Mouse (Mus musculus): ENCODE data around the gene Rrm2. TPM values are rescaled to one million over a fixed set of nuclear protein-coding genes. Genes with fewer than 3 reads are reported as not detected.

Gene Rrm2
- total RNA-seq (2012; rRNA removed) (81.2 and 88.2 TPM in 2 replicates), polyA plus RNA-seq (2012; ENCODE audit: insufficient read depth in 1 of 2, insufficient read length in 2 of 2, low read depth in 1 of 2, low replicate concordance in 2 of 2, missing spikeins in 1 of 2) (100 to 1,000 TPM; 127 to 158 TPM)

- Histone ChIP-seq H3K9me3 (replicated peaks; ENCODE audit: insufficient read depth, low read length) (no peaks in the 10 kb centered on the region), H3K79me2 (ENCODE audit: control insufficient read depth, insufficient read depth, low read length, poor library complexity) (peaks cover 32% of the 10 kb centered on the region), H3K27me3 (ENCODE audit: control insufficient read depth in 1 of 2, insufficient read depth in 2 of 2, low read length in 2 of 2) (no peaks in the 10 kb centered on the region), H3K4me3 (ENCODE audit: control insufficient read depth in 1 of 2, insufficient read depth in 1 of 2, low read depth in 2 of 2, low read length in 2 of 2) (peak within 1 kb of the TSS; percentile 57 to 94), H3K27ac (ENCODE audit: control insufficient read depth, low read depth, low read length) (peak within 1 kb of the TSS; percentile 87), H3K4me1 (ENCODE audit: control insufficient read depth in 1 of 2, insufficient read depth in 2 of 2, low read length in 2 of 2) (peaks cover 3 to 22% of the 10 kb centered on the region in 2 experiments), H3K9ac (ENCODE audit: control insufficient read depth, low read depth, low read length, poor library complexity, severe bottlenecking) (peak within 1 kb of the TSS; percentile 98), H3K36me3 (ENCODE audit: control insufficient read depth in 1 of 2, insufficient read depth in 2 of 2, low read length in 2 of 2) (peaks cover 3 to 25% of the 10 kb centered on the region in 2 experiments)
- DNase-seq (ENCODE audit: low read depth, low spot score), result peak; percentile 97
- TF ChIP-seq POLR2AphosphoS2 (IDR thresholded peaks at IDR 0.05; ENCODE audit: low read length) (peak; percentile 87), MXI1 (IDR thresholded peaks at IDR 0.05; ENCODE audit: low read depth, low read length) (peak; percentile 59), TBP (IDR thresholded peaks at IDR 0.05; ENCODE audit: low read depth, low read length) (peak; percentile 93), UBTF (IDR thresholded peaks at IDR 0.05; ENCODE audit: borderline replicate concordance, insufficient read depth, low read depth, low read length) (no peak), SMC3 (IDR thresholded peaks at IDR 0.05; ENCODE audit: low read depth, low read length) (peak; percentile 43), RCOR1 (IDR thresholded peaks at IDR 0.05; ENCODE audit: low read depth, low read length) (no peak), NELFE (IDR thresholded peaks at IDR 0.05; ENCODE audit: low read depth, low read length) (peak; percentile 99), ZKSCAN1 (IDR thresholded peaks at IDR 0.05; ENCODE audit: low read depth, low read length) (no peak; the same call in 1 of the 2 replicates), EP300 (IDR thresholded peaks at IDR 0.05; ENCODE audit: low read depth in 1 of 2, low read length in 2 of 2) (no peak), ETS1 (IDR thresholded peaks at IDR 0.05; ENCODE audit: low read depth, low read length) (peak; percentile 56), BHLHE40 (IDR thresholded peaks at IDR 0.05; ENCODE audit: borderline replicate concordance, low read depth, low read length) (no peak), JUND (IDR thresholded peaks at IDR 0.05; ENCODE audit: low read depth, low read length) (no peak), ZC3H11A (IDR thresholded peaks at IDR 0.05; ENCODE audit: low read depth, low read length) (no peak), ZMIZ1 (IDR thresholded peaks at IDR 0.05; ENCODE audit: low read depth, low read length) (peak; percentile 98), HCFC1 (IDR thresholded peaks at IDR 0.05; ENCODE audit: low read depth, low read length) (peak; percentile 59), POLR2A (IDR thresholded peaks at IDR 0.05; ENCODE audit: control insufficient read depth in 1 of 2, insufficient read depth in 1 of 2, low read depth in 1 of 2, low read length in 2 of 2, poor library complexity in 1 of 2) (peak; percentile 92 to 93), MAFK (IDR thresholded peaks at IDR 0.05; ENCODE audit: borderline replicate concordance, low read depth, low read length) (no peak), GABPA (IDR thresholded peaks at IDR 0.05; ENCODE audit: low read depth, low read length) (no peak), MEF2A (IDR thresholded peaks at IDR 0.05; ENCODE audit: extremely low read depth, insufficient replicate concordance, low read depth, low read length, poor library complexity, severe bottlenecking) (no peak), CHD1 (IDR thresholded peaks at IDR 0.05; ENCODE audit: low read depth, low read length) (no peak), KAT2A (conservative IDR thresholded peaks at IDR 0.05; ENCODE audit: low read depth, low read length) (no peak; the same call in 1 of the 2 replicates), TCF12 (IDR thresholded peaks at IDR 0.05; ENCODE audit: low read depth, low read length) (peak; percentile 44; the same call in 1 of the 2 replicates), CTCF (IDR thresholded peaks at IDR 0.05 in 2 of 3, conservative IDR thresholded peaks at IDR 0.05 in 1 of 3; ENCODE audit: control insufficient read depth in 1 of 3, insufficient read depth in 1 of 3, low read depth in 2 of 3, low read length in 3 of 3, poor library complexity in 1 of 3, severe bottlenecking in 1 of 3) (peak; percentile 76 to 90 (median 79)), SIN3A (IDR thresholded peaks at IDR 0.05; ENCODE audit: low read length) (peak; percentile 84), ZNF384 (IDR thresholded peaks at IDR 0.05; ENCODE audit: low read depth, low read length) (no peak), RAD21 (IDR thresholded peaks at IDR 0.05; ENCODE audit: low read depth, low read length) (peak; percentile 23), USF1 (IDR thresholded peaks at IDR 0.05; ENCODE audit: low read depth, low read length) (0 out of 2 replicates have a peak, but pooled peaks have one; percentile 17), POLR2AphosphoS5 (IDR thresholded peaks at IDR 0.05; ENCODE audit: borderline replicate concordance, low read depth, low read length) (no peak), TAL1 (IDR thresholded peaks at IDR 0.05; ENCODE audit: low read length) (no peak), MAX (IDR thresholded peaks at IDR 0.05; ENCODE audit: low read length) (peak; percentile 56; the same call in 1 of the 2 replicates), MAZ (IDR thresholded peaks at IDR 0.05; ENCODE audit: low read depth, low read length) (no peak), MYB (IDR thresholded peaks at IDR 0.05; ENCODE audit: low read depth, low read length) (no peak), E2F4 (IDR thresholded peaks at IDR 0.05; ENCODE audit: borderline replicate concordance, low read depth, low read length) (peak; percentile 97), NRF1 (IDR thresholded peaks at IDR 0.05; ENCODE audit: insufficient read depth, low read depth, low read length, poor library complexity, severe bottlenecking) (peak; percentile 86), MYC (IDR thresholded peaks at IDR 0.05; ENCODE audit: low read depth, low read length) (0 out of 2 replicates have a peak, but pooled peaks have one; percentile 40)
These were observed at the start of gene Rrm2 for GRCm38 (mm10) chr12:24707954-24708823. Gene Rrm2 (plus strand): TSS chr12:24708241.
